Mouse (Mus musculus) ES-Bruce4 (cell line): ENCODE measurements around the gene Shank2. TPM values are rescaled to one million over a fixed set of nuclear protein-coding genes. Genes with fewer than 3 reads are reported as not detected.

Experiments used
- H3K27ac ChIP-seq: 2 replicates; pipeline ENCODE4 v1.5.1; 2012; ENCODE audit warnings: low read length, inconsistent platforms; ENCODE audit not compliant: insufficient read depth
- H3K27me3 ChIP-seq: 2 replicates; pipeline ENCODE4 v1.6.1; 2012; ENCODE audit warnings: mild to moderate bottlenecking, low read length, inconsistent platforms; ENCODE audit not compliant: control insufficient read depth, poor library complexity, insufficient read depth, severe bottlenecking
- H3K36me3 ChIP-seq: 2 replicates; pipeline ENCODE4 v1.6.1; 2012; ENCODE audit warnings: inconsistent platforms, mild to moderate bottlenecking, low read length, moderate library complexity; ENCODE audit not compliant: control insufficient read depth, poor library complexity, insufficient read depth, severe bottlenecking
- H3K4me1 ChIP-seq: one replicate; pipeline ENCODE4 v1.8.1; 2011; ENCODE audit warnings: low read length; ENCODE audit not compliant: control insufficient read depth, insufficient read depth
- H3K4me3 ChIP-seq: 2 replicates; pipeline ENCODE4 v1.5.1; 2011; ENCODE audit warnings: low read depth, mild to moderate bottlenecking, low read length
- H3K9ac ChIP-seq: 2 replicates; pipeline ENCODE4 v1.6.1; 2012; ENCODE audit warnings: low read depth, mild to moderate bottlenecking, inconsistent platforms; ENCODE audit not compliant: poor library complexity, severe bottlenecking
- H3K9me3 ChIP-seq: replicated peaks from 2 replicates; pipeline ENCODE4 v1.6.1; 2012; ENCODE audit warnings: mild to moderate bottlenecking, low read length, inconsistent platforms; ENCODE audit not compliant: control insufficient read depth, poor library complexity, insufficient read depth, severe bottlenecking
- CTCF ChIP-seq: IDR thresholded peaks from one replicate; pipeline ENCODE4 v1.8.1; 2011; ENCODE audit warnings: low read depth, low read length
- EP300 ChIP-seq: IDR thresholded peaks from 2 replicates; pipeline ENCODE4 v1.6.1; 2011; ENCODE audit warnings: low read depth, low read length; ENCODE audit not compliant: insufficient read depth
- POLR2A ChIP-seq: IDR thresholded peaks from one replicate; pipeline ENCODE4 v1.8.1; 2011; ENCODE audit warnings: low read length; ENCODE audit not compliant: insufficient read depth
- polyA plus RNA-seq: library from polyadenylated mRNA; stranded (reverse); fragments of >200 nt; gene quantifications from 2 replicates; pipeline ENCODE4 v1.2.4, GENCODE M21; 2011; ENCODE audit warnings: low read depth; ENCODE audit not compliant: missing spikeins, insufficient read depth, insufficient read length

Shank2 gene
- polyA plus RNA-seq, 1 experiment = 0.72 TPM

DNA sequence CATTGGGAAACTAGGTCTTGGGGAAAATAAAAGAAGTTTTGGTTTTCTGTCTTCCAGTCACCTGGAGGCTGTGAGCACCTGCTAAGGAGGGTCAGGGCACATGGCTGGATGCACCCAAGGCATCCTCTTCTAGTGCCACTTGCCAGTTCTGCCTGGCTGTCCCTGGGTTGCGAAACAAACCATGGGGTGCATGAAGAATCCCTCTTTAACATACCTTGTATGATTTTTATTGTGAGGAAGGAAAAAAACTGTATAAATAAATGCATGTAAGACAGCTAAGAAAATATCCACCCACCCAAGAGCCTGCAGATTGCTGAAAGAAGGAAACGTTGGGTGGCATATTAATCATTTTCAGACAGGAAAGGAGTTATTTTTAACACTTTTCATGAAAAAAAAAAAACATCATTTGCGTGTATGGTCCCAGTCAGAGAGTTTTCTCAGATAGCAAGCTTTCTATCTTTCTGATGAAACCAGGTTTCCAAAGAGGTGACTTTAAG lies 174.6 kb downstream of the Shank2 start:
- Histone ChIP-seq H3K36me3 (no peaks in the 10 kb centered on the region), H3K9me3 (no peaks in the 10 kb centered on the region), H3K9ac (no peak overlapping the region), H3K4me1 (no peaks in the 10 kb centered on the region), H3K27me3 (no peaks in the 10 kb centered on the region), H3K27ac (no peak overlapping the region), H3K4me3 (no peak overlapping the region)
- TF ChIP-seq EP300 (no peak), POLR2A (no peak), CTCF (no peak)

DNA sequence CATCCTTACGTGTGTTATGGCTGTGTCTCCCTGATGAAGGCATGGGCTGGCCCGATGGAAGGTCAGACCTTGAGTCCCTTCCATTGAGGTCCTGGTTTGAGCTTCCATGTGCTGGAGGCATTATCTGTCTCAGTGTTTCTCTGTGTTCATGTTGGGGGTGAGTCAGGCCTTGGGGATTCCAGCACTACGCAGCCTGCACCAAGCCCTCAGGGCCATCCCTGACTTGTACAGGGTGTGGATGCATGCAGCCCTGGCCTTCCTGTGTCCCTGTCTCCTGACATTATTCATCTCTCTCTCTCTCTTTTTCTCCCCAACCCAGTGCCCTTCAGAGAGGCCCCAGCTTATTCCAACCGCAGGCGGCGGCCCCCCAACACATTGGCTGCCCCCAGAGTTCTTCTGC lies 177.7 kb downstream of the Shank2 start:
- Histone ChIP-seq H3K27ac (no peak overlapping the region), H3K27me3 (no peaks in the 10 kb centered on the region), H3K36me3 (no peaks in the 10 kb centered on the region), H3K4me3 (no peak overlapping the region), H3K4me1 (no peaks in the 10 kb centered on the region), H3K9me3 (no peaks in the 10 kb centered on the region), H3K9ac (no peak overlapping the region)
- TF ChIP-seq CTCF (no peak), POLR2A (no peak), EP300 (no peak)

DNA sequence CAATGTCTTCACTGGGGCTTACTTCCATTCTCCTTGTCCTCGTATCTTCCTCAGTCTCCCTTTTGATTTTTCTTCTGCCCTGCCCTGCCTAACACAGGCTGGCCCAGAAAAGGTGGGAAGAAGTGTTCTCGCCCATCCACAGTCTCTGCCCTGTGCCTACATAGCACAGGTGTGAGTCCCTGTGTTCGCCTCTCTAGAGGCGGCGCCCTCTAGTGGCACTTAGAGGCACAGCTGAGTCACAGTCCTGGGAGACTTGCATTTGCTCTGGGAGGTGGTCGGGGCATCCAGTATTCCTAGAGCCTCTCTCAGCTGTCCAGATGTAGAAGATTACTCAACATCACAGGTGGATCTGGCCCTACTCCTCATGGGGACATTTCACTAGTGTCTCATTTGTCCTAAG lies 179.2 kb downstream of the Shank2 start:
- Histone ChIP-seq H3K4me1 (no peaks in the 10 kb centered on the region), H3K36me3 (no peaks in the 10 kb centered on the region), H3K27ac (no peak overlapping the region), H3K9me3 (no peaks in the 10 kb centered on the region), H3K9ac (no peak overlapping the region), H3K27me3 (no peaks in the 10 kb centered on the region), H3K4me3 (no peak overlapping the region)
- TF ChIP-seq POLR2A (no peak), CTCF (peak; percentile 96), EP300 (no peak)

DNA sequence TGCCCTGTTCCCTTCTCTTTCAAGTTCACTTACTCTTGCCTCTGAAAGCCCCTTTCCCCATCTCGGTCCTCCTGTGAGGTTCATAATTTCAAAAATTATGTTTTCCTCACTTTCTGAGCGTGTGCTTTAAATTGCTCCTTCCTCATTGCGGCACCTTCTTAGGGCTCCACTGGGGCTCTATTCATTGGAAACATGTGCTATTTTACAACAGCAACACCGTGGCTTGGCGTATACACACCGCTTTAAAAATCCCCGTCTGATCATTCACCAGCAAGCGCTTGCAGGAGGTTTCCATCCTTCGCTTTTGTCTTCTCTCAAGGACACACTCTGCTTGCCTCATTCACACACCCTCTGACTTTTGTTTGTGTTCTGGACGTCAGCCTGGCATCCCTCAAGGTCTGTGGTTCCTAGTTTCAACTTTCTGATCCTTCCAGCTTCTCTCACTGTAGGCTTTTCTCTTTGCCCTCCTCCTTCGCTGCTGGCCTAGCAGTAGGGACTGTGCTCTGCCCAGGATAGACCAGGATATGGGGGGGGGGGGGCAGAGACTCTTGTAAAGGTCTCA lies 186.2 kb downstream of the Shank2 start:
- H3K9ac ChIP-seq = no peak overlapping the region
- no peak for TF ChIP-seq POLR2A
- TF ChIP-seq CTCF = no peak
- no peak for TF ChIP-seq EP300
- no peak overlapping the region for H3K4me3 ChIP-seq
- no peaks in the 10 kb centered on the region for H3K9me3 ChIP-seq
- H3K27ac ChIP-seq = no peak overlapping the region
- no peaks in the 10 kb centered on the region for H3K36me3 ChIP-seq
- no peaks in the 10 kb centered on the region for H3K4me1 ChIP-seq
- no peaks in the 10 kb centered on the region for H3K27me3 ChIP-seq

DNA sequence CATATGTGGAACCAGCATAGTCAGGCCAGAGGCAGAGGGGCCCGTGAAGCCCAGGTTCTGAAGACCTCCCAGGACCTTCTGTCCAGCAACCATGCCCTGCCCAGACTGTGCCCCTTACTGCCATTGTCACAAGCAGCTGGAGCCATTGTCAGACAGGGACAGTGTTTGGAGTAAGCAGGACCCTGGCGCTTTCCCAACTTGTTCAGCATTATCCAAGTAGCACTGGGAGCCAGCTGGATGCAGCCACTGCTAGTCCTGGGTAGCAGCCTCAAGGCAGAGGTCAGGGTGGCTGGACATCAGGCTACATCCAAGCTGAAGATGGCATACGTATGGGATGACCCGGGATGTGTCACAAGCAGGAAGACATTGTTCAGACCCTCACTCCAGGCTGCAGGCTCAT lies 187.7 kb downstream of the Shank2 start:
- Histone ChIP-seq H3K4me3 (no peak overlapping the region), H3K9me3 (no peaks in the 10 kb centered on the region), H3K36me3 (no peaks in the 10 kb centered on the region), H3K4me1 (no peaks in the 10 kb centered on the region), H3K9ac (no peak overlapping the region), H3K27me3 (no peaks in the 10 kb centered on the region), H3K27ac (no peak overlapping the region)
- TF ChIP-seq EP300 (no peak), CTCF (no peak), POLR2A (no peak)

DNA sequence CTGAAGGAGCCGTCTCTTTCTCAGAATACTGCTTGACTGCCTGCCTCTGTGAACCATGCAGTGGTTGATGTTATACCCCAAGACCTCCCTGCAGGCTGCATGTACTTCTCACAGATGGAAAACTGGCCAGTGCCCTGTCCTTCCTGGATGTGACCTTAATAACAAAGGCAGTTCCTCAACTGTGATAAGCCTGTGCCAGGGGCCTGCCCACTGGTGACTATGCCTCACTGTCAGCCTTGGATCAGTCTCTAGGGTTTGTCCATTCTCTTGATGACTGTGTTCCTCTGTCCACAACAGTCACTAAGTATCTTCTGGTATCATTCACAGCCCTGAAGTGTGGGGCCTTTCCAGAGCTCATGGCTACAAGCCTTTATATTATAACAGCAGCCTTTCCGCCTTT lies 196.8 kb downstream of the Shank2 start:
- no peak overlapping the region for H3K27ac ChIP-seq
- no peaks in the 10 kb centered on the region for H3K4me1 ChIP-seq
- H3K9me3 ChIP-seq = no peaks in the 10 kb centered on the region
- no peak overlapping the region for H3K4me3 ChIP-seq
- TF ChIP-seq CTCF (no peak), POLR2A (no peak), EP300 (no peak)
- no peaks in the 10 kb centered on the region for H3K27me3 ChIP-seq
- H3K9ac ChIP-seq = no peak overlapping the region
- H3K36me3 ChIP-seq = no peaks in the 10 kb centered on the region
